Mouse (Mus musculus) lung, postnatal 4 days (tissue): ENCODE measurements at regions not wholly inside any gene's neighbourhood (a gene's known extent, or its start where the extent isn't known, plus 50 kb on each side); places are given as distances from the start of the nearest gene placed in this dataset.

ENCODE experiments used
- DNase-seq, 2 experiments: peaks; one replicate each; pipeline ENCODE4 v3.0.0; 2021

DNA sequence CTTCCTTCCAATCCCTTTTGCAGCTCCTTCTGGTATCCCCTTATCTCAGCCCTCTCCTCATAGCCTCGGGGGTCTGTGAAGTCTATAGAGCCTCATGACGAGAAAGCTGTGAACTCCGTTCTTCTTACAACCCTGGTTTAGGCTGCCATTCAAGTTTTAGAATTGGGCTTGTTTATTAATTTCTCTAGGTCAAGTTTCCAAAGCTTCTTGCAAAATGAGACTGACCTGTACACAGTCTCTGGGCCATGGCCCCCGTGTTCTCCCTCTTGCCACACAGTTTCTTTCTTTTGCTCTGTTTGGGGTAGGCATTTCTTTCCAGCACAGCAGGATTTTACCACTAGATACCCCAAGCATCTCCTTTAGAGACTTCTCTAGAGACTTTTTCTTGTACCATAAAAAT, 322.0 kb upstream of the Zeb2 start:
- DNase-seq: no peak

DNA sequence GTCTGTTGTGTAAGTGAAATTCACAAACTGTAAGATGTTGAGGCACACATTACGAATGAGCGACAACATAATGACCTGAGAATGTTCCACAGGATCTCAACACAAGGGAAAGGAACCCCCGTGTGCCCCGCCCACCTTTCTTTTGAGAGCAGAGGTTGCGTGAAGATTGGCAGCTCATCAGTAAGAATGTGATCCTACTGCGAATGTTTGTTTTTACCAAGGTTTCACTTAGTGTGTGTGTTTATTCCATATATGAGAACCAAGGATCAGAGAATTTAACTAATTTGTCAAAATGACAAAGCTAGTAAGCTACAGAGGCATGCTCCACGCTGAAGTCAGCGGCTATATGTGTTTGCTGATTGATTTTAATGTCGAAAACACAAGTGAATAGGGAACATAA, 321.5 kb upstream of the Zeb2 start:
- peak; percentile 34 to 64 for DNase-seq

DNA sequence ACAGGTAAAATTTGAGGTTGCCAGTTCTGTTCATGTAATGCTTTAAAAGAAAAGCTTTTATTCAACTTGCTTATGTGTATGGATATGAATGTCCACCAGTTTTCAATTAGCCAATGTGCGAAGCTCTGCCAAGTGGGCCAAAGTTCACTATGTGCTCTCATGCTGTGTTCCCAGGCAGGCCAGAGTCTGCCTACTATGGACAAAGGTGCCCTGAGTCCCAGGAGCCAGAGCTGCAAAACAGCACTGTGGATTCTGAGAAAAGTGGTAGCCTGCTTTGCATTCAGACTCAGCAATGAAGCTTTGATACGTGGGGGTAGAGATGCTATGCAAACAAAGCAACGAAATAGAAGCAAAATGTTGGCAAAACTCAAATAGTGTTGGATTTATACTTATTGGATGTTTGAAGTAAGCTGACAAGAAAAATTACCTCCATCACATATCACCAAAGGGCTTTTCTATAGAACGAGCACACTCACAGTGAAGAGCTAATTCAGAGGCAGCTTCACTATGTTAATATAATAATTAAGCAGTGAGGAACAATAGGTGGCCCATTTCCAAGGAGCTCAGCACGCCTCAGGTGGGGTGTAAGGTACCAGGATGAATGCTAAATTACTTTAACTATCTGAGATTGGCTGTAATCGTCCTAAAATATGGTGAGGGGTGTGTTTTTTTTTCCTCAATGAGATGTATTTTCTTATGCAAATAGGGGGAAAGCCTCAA, 318.2 kb upstream of the Zeb2 start:
- peak; percentile 18 to 36 for DNase-seq

DNA sequence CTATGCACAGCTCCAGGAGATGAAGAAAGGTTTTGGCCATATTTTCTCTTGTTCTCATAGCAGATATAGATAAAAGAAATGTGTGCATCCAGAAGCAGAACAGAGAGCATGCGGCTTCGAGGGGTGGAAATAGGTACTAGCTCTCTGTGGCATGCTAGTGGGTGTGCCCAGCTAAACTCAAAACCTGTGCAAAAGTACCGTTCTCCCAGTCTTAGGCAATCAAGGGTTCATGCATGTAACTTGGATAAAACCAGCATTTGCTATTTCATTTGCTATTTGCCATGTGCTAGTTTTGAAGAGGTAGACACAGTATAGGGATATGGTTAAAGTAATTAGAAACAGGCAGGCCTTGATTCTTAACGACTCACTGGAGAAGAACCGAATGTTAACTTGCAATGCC, 317.6 kb upstream of the Zeb2 start:
- DNase-seq: no peak

DNA sequence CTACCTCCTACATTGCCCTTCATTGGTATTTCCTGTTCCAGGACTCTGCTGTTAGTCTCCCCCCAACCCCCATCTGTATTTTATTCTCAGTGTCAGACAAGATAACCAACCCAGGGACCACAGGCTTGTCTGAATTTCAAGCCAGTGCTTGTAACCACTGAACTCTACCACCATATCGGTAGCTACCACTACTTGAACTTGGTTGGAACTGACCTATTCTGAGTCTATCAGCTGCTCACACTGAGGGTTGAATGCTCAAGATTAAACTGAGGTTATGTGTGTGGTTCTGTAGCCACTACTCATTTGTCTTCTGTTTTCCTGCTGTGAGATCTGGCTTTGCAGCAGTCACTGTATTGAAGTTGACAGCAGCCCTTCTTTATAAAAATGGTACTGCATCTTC, 317.0 kb upstream of the Zeb2 start:
- DNase-seq: no peak

DNA sequence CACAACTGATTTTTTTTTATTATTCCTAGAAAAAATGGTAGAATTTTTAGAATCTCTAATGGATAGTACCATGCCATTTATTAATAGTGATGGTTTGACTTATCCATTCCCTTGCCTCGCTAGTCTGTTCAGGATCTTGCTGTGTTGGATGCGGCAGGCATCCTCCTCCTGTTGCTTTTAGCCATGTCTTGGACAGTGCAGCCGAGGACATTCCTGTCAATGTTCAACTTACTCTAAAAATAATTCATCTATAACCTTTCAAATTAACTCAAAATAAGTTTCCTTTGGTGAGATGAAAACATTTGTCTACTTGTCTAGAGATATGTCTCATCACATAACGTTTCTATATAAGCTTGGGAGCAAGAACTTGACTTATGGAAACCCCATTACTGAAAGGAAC, 314.2 kb upstream of the Zeb2 start:
- no peak for DNase-seq

DNA sequence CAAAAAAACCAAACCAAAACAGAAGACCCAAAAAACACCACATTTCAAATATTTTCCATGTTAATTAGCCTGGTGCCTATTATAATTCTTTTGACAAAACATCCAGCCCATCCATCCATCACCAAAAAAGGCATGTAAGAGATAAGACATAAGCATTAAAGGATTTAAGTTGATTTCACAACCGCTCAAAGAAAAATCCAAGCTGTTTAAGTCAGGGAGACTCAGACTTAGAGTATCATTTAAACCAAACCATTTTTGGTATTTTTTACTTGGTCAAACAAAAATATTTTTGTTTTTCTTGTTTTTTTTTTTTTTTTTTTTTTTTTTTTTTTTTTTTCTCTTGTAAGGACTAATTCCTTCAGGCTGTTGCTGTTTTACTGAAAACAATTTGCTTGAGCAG, 304.6 kb upstream of the Zeb2 start:
- DNase-seq: no peak

DNA sequence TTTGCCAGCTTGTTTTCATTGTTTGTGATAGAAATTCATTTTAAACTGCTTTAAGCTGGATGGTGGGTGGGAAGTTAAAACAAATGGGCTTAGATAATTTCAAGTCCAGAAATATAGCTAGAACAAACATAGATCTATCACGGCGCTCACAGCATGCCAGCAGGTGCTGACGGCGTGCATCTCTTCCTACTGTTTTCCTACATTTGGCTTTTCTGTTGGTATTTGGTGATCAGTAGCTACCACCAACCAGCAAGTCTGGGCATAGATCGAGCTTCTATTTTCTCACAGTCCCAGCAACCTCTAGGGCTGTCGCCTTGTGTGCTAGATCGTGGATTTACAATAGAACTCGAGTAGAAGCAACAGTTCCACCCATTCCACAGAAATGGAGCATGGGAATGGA, 290.9 kb upstream of the Zeb2 start:
- no peak for DNase-seq

DNA sequence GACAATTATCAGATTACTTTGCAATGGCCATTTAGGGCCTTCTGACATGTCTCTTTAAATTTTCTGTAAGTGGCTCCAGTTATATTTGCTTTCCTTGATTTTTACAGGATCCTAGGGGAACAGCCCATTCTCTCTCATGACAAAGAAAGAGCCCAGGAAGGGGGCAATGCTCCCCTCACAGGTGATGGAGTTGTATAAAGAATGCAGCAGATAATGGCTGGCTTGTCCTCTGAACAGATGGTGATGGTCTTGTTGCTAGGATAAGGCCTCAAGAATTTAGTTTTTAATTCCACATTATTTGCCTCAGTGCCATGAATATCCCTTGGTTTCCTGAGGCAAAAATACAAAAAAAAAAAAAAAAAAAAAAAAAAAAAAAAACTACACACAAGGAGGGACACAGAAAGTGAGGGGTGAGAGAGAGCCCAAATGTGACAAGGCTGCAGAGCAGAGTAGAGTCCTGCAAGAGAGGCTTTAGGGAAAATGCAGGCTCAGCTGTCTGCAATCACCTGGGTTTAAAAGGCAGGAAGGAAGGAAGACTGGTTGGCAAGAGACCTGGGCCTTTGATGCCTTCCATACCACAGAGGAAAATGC, 272.8 kb upstream of the Zeb2 start:
- no peak for DNase-seq

DNA sequence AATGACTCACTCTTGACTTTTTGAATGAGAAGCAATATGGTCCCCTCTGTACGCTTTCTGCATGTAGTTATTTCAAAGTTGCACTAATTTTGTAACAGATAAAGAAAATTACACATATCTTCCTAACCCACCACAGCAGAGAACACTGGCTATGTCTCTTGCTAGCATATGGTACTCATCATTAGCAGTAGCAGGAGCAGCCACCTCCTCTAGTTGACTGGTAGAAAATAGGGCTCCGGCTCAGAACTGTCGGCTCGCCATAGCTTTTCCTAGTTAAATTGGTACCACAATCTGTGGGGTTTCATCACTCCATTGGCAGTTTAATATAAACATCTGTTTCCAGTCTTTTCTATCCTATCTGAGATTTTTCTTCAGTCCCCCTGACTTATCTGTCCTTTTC, 254.1 kb upstream of the Zeb2 start:
- peak in 1 of 2 experiments; percentile 25 for DNase-seq

DNA sequence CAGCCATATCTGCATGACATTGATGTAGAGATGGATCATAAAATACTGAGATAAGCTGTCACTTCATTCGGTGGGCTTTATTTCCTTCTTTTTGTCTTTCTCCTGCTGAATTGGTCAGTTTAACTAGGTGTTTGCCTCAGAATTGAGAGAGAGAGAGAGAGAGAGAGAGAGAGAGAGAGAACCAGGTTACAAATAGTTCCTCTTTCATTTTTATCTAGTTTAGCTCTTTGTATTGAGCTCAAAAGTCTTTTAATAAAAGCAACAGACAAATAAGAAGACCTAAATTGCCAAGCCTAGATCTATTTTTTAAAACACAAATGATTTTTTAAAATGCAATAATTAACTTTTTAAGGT, 253.4 kb upstream of the Zeb2 start:
- DNase-seq: no peak

DNA sequence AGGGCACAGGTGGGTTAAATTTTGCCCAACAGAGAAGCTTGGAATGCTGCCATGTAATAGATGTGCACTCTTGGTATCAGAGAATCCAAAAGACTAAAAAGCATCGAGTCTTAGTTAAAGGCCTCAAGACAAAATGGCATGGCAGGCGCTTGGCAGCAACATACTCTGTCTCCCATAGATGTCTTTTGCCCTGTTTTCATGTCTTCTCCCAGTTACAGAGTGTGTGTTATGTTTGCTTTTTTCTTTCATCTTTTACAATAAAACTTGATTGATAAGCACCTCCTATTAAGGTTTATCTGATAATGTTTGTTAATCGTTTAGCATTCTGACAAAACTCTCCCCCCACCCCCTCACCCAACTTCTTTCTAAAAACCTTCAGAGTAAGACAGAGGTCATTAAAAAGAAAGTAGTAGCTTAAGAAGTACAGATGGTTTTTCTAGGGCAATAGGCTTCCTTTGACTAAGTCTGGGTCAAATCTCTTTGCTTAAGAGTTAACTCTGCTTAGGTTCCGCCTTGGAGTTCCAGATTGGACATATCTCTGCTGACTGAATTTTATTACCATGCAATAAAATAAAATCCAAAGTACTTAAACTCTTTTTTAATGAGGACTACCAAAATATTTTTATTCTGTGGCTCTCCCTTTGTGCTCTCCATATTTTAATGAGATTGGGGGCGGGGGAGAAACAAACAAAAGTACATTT, 252.9 kb upstream of the Zeb2 start:
- DNase-seq: no peak

DNA sequence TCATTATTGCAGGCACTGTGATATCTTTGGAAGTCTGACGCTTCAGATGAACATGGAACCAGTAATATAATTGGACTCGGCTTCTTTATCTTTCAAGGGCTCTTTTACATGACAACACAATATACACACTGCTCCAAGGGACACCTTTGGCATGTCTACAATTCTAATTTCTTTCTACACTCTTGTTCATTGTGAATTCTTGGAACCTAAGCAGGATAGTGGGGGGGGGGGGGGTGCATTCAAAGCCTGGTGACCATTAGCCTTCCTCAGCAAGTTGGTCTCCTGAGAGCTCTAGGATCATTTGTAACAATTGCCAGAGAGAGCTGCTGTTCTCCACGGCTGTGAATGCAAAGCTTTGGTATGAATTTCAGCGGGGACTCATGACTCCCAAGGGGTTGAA, 252.2 kb upstream of the Zeb2 start:
- no peak for DNase-seq

DNA sequence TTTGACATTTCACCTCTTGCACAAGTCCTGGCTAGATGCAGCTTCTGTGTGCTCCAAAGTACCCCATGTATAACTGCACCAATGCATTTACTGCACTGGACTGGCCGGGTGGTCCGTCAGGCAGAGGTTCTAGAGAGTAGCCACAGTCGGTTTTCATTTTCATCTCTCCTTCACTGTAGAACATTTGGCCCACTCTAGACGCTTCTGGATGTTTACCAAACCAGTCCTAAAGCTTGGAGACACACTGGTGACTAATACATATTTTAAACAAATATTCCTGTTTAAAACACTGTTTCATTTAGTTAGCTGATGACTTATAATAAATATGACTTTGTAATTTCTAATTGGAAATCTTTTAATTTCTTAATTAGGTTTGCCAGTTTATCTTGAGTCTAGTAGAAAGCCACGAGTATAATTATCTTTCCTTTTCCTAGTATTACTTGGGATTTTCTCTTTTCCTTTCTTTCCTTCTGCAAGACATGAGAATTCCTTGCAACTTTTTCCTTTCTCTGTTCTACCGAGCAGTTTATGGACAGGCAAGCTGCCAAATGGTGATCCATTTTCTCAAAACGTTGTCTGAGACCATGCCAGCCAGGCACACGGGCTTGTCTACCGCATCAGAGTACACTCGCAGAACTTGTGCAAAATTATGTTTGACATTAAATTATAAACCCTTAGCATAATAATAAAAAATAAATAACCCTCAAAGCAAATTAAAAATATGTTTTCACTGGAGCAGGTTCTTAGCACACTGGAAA, 250.4 kb upstream of the Zeb2 start:
- DNase-seq: no peak

DNA sequence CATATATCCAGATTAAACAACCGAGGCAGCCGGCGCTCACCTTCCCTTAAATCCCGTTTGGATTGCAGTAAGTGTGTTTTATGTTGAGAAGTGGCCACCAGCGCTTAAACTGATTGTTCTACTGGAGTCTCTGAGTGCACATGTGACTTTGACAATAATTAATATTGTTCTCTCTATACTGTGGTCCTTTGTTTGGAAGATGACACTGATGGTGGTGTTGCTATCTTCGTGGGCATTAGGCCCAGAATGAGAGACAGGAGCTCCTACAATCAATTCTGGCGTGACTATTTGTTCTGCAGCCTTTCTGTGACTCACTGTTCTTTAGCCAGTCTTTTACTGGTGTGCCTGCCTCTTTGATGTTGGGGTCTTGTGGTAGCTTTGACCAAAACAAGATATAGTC, 240.1 kb upstream of the Zeb2 start:
- no peak for DNase-seq

DNA sequence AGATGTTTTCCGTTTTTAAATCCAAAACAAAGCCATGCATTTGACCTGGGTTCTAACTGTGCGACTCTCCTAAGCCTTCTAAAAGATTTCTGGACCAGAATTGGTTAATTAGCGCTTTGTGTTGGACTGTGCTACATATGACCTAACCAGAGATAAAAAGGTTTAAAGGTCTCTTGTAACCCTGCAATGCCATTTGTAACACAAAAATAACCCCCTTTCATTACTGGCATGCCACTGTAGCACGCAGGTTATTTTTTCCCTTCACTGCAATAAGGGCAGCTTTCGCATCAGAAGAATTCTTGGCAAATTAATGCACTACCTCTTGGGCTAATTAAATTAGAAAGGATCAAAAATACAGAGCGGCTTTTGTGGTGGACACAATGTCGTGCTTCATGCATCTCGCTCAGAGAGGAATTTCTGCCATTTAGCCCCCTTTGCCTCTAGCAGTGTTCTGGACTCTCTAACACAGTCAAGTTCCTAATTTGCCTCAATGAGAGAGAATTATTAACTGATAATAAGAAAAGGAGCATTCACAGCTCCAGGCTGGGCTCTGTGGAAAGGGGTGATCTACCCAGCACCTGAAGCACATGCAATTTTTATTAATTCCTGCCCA, 239.5 kb upstream of the Zeb2 start:
- DNase-seq: no peak

DNA sequence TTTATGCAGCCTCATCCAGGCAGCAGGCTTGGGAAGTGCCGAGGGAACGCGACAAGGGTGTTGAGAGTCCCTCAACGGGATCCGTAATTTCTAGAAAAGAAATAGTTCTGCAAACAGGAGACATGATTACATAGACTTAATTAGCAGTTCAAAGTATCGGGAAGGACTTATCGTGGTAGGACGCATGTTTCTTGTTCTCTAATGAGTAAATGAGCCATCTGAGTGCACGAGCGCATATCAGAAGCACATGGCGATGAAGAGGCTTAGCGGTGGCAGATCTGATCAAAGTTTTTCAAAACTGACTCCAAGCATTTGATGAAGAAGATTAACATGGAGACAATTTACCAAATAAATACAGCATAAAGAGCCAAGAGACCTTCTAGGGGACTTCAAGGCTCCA, 238.8 kb upstream of the Zeb2 start:
- no peak for DNase-seq

DNA sequence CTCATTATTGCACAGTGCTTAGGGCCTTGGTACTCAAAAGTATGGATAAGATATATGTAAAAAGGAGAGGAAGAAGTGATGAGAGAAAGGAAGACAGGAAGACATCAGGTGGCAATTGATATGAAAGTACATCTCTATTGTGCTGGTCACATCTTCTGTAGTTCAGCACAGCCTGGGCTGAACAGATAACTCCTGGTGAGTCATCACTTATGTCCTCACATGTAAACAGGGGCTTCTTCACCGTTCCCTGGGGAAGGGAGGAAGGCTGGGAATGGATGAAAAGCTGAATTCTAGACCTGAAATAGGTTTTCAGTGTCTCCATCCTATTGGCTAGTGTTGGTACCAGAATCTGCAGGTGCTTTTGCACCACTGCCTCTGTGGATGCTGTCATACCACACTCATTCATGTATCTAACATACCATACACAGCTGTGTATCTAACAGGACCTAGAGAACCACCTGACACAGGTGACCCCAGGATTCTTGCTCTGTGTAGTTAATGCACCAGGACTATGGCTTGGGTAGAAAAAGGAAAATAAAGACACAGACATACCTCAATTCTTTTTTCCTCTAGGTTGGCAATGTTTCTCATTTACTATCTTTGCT, 234.4 kb upstream of the Zeb2 start:
- DNase-seq: no peak

DNA sequence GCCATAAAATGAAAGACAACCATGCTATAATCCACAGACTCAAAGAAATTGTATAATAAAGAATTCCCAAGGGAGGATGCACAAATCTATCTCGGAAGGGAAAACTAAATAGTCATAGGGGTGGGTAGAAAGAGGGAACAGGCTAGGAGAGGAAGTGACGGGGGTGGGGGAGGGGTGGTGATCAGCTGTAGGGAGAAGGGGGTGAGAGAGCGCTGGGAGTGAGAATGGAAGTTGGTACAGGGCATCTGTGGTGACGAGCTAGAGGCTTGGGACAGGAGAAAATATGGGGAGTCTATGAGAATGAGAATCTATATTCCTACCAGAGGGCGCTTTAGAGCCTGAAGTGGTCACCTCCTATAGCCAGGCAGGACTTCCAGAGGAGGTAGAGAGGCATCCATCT, 229.2 kb upstream of the Zeb2 start:
- DNase-seq: no peak

DNA sequence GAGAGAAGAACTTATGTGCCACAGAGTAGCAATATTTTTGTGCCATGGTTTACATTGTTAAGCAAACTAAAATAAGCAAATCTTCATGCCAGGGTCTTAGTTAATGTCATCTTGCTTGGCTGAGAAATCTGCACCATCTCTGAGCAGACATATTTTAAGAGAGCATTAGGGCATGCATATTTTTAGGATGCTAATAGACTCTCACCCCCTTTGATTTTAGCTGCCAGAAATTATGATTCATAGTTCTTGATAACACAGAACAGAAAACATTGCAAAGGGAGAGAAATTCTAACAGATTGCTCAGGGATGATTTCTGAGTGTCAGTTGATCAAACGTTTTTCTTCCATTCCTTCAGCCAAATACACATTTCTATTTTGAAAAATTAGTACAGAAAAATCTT, 222.7 kb upstream of the Zeb2 start:
- no peak for DNase-seq

DNA sequence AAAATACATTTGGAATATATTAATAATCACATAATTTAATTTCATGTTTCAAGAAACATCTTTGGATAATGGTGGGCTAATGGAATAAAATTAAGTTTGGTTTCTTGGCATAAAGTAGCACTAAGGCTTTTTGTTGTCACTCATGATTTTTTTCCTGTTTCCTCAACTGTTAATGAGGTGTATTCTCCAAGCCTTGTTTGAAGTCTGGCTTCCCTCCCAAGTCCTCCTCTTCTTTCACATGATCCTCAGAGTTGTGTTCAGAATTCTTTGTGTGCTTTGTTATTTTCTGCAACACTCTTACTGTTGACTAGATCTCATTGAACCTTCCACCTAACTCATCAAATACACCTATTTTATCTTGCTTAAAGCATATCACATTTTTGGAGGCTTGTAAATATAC, 221.6 kb upstream of the Zeb2 start:
- DNase-seq: no peak

DNA sequence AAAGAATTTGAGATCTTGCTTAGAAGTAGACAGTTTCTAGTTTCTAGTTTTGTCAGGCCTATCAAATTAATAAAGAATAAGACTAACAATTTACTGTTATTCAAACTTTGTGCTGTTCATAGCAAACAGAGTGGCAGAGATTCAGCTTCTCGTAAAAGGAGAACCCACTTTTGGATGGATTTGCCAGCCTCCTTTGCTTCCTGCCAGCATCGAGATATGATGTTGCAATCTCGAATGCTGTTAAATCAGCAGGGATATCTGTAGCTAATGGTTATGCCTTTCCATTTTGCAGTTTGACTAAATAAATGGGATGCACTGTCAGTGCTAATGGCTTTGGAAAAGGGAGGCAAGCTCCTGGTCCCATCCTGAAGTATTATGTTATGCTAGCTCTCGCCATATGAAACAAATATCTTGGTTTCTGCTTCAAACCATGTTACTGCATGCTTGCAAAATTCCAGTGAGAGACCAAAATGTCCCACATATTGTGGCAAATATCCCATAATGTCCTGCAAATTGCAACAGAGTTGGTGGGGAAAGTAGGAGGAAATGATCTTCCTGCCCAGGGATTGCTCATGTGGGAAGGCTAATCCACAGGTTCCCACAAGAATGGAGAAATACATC, 199.9 kb upstream of the Zeb2 start:
- no peak for DNase-seq
